Mouse (Mus musculus) thymus, postnatal 4 days (tissue): ENCODE results near the gene Pigs.

Experiments used
- DNase-seq: peaks from one replicate; pipeline ENCODE4 v3.0.0; 2021

Gene Pigs

DNA sequence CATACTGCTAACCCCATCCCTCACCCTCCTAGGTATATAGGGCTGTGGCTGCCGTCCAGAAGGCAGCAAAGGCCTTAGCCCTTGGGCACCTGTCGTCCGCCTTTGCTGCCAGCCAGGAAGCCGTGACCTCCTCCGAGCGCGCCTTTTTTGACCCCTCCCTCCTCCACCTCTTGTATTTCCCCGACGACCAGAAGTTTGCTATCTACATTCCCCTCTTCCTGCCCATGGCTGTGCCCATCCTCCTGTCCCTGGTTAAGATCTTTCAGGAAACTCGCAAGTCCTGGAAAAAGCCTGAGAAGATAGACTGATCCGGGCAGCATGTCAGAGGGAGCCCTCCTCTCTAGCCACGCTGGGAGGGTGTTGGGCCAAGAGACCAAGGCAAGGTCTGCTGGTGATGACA lies 13.5 kb downstream of the Pigs start:
- no peak for DNase-seq

DNA sequence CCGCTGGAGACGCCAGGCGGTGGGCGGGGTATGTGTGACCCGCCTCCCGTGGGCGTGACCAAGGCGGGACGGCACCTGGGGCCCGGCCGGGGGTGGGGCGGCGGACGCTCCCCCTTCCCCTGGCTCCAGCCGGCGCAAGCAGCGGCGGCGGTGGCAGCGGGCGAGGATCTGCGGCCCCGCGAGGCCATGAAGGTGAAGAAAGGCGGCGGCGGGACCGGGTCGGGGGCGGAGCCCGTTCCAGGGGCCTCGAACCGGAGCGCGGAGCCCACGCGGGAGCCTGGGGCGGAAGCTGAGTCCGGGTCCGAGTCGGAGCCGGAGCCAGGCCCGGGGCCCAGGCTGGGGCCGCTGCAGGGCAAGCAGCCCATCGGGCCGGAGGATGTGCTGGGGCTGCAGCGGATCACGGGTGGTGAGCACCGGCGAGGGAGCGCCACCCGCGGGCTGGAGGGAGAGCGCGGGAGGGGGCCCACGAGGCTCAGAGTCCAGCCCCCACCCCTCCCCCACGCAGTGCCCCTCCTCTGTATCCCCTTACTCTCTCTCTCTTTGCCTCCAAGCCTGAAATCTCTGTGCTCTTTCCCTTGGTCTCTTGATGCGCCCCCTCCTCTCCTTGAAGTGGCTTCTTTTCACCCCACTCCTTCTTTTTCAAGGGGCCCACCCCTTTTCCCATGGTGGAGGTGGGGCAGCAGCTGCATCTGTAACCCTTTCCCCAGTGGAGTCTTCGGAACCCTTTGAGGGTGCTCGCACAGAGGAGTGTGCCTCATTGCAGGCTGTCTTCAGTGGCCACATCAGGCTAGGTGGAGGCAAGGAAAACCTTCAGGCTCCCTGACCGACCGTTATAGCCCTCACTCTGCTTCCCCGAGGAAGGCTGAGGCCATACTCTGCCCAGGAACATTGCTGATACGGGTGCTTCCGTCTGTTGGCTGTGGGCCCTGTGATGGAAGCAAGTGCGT lies 15.4 kb downstream of the Pigs start, which contains the start of gene Unc119:
Unc119 (plus strand) TSS at position 102 of the 947 bp plus-strand sequence.
- peak; percentile 90 for DNase-seq

DNA sequence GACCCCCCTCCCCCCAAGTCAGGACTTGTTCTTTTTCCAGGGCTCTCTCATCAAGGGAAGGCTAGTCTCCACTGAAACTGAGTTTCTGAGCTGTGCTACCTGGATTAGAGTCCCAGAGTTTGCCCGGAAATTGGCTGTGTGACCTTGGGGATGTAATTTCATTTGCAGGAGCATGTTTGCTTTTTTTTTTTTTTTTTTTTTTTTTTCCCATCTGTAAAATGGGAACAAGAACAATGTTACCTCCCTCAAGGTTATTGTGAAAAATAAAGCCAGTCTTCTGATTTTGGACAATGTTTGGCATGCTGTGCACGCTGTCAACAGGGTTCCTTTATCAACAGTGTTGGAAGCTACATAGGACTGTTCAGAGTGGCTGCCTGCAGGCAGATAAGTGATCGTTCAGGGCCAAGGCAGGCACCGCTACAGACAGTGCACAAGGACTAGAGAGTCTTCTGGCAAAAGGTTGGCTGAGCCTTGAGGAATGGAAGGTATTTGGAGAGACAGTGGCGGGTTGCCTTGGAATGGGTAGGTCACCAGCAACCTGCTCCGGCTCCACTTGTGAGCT lies 16.2 kb downstream of the Pigs start:
- no peak for DNase-seq

DNA sequence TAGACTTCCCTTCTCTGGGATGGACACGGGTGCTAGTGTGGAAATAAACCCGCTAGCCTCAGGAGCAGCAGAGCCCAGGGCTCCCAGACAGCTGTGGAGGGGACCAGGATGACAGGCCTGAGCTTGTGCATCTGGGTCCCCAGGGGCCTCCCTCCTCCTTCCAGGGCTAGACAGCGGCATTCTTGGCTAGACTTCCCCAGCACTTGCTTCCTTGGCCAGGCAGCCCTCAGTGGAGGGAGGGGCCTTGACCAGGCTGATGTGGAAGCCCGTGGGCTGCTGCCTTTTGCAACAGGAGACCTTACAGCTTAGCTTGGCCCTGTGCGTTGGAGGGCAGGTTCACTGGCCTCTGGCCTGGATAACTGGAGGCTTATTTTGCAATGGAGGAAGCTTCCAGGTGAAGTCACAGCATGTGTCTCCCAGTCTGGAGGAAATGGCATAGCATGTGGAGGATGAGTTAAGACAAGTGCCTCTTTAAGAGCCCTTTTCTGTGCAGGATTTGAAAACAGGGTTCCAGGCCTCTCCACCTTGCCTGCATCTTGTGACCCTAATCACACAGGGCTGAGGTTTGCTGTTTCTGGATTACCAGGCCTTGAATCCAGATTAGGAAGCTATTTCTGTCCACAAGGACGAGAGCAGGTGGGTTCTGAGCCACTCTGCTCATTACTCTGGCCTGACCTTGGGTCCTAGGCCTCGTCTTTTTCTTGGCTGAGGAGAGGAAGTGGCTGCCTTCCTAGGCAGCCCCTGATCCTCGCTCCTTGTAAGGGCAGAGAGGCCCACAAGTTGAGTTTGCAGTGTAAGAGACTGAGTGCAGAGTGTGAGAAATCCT lies 16.9 kb downstream of the Pigs start:
- DNase-seq, result peak; percentile 22

DNA sequence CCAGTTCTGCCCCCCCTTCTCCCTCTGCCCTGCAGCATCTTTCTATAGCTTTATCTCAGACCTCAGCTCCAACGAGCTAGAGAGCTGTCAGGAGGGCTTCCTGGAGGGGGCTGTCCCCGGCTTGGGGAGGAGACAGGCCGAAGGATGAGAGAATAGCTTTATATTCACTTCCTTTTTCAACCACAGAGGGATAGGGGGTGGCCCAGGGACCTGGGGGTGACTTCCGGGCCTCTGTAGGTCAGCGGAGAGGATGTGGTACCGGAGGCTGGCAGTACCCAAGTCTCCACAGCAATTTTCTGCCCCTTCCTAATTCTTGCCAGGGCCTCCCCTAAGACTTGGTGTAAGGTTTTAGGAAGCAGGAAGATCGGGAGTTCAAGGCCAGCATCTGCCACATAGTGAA lies 17.6 kb downstream of the Pigs start:
- peak; percentile 47 for DNase-seq

DNA sequence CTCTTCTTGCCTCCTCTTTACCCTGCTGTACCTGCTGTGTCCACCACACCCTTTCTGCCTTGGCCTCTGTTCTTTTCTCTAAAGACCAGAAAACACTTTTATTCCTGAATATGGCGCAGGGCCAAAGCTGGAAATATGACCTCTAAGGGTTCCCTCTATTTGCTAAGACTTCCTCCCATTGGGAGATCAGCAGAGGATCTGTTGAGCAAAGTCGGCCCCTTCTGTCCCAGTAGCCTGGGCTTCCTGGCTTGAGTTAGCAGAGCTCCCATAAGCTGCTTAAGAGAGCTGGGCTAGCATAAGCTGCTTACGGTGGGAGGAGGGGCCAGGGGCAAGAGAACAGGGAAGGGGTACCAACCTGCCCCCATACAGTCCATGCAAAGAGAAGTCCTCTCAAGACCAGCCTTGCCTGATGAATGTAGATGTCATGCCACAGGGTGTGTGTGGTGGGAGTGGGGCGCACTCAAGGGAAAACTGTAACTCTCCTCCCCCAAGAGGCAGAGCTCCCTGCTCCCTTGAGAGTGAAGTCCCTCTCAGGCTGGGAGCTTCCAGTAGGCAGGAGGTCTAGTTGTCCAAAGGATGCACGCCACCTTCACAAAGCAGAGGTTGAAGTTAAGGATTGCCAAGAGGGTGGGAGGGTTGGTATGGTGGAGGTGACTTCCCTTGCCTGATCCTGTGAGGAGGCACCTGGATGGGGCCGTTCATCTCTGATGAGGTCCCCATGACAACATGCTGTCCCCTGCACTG lies 18.3 kb downstream of the Pigs start:
- DNase-seq, result no peak

DNA sequence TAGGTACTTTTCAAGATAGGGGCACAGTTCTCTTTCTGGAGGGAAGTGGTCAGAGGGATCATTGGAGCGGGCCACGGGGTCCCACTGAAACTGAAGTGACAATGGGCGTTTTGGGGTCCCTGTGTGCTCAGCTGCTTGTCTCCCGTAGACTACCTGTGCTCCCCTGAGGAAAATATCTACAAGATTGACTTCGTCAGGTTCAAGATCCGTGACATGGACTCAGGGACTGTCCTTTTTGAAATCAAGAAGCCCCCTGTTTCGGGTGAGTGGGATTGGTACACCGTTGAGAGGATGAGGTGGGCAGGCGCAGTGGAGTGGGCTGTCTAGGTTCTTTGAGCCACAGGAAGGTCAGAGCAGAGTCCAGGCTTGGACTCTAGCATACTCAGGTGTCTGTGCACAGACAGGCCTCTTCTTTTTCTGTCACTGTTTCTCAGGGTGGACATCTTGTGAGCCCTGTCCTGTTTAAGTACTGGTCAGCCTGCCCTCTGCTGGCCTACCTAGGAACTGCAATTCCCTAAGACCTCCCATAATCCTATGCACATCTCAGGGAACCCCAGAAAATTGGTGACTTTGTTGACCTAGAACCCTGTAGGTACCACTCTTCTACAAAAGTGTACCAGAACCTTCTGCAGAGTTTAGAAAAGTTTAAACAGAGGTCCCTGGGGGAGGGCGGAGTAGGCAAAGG lies 19.0 kb downstream of the Pigs start:
- peak; percentile 86 for DNase-seq

DNA sequence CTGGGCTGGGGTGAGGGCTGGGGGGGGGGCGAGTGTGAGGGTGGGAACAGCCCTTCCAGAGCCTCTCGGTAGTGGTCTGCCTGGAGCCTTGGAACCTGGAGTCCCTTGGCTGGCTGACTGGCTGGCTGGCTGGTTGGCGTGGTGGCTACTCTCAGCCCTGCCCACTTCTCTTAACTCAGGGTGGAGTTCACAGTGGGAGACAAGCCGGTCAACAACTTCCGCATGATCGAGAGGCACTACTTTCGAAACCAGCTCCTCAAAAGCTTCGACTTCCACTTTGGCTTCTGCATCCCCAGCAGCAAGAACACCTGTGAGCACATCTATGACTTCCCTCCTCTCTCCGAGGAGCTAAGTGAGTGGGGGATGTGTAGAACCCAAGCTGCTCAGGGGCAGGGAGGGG lies 19.7 kb downstream of the Pigs start:
- DNase-seq, result no peak

DNA sequence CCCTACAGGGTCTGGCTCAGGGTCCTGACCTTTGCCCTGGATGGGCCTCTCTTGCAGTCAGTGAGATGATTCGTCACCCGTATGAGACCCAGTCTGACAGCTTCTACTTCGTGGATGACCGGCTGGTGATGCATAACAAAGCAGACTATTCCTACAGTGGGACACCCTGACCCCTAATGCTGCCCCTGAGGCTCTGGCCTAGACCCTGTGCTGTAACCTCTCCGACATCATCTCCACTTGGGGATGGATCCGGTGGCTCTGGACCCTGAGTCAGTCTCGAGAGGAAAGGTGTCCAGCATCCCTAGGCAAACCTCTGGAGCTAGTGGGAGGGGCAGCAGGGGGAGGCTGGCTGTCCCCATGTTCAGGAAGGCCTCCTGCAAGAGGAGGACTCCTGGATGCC lies 20.3 kb downstream of the Pigs start:
- DNase-seq, result no peak

DNA sequence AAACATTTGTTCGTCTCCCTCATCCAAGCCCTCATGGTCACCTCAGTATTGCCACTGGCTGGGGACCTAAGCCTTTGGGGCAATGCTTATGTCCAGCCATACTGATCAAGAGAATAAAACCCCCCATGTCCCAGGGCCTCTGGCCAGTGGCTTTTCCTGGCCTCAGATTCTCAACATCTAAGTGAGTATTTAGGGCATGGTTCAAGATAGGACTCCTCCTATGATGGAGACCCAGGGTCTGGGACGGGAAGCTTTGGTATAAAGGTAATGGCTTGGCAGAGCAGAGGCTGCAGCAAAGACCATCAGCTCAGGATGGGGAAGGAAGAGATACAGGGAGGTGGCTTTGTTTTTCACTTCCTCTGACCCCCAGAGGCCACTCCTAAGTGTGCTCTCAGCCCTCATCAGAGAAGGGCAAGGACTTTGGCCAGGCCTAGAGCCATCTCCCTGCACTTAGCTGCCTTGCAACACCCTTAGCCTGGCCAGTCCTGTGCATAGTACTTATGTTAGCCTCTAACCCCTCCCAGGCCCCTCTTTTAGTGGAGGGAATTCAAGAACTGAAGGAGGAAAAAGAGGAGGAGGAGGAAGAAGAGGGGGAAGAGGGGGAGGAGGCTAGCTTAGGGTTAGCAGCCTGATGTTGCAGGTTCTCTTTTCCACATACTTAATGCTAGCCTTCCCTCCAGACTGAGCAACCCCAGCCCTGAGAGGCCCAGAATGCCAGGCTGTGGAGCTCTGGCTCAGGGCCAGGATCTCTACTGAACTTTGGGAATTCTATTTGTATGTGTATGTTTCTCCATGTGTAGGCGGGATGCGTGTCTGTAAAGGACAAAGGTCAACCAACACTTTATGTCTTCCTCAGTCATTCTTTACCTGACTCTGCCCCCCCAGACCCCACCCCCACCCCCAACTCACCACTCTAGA lies 21.5 kb downstream of the Pigs start:
- no peak for DNase-seq

DNA sequence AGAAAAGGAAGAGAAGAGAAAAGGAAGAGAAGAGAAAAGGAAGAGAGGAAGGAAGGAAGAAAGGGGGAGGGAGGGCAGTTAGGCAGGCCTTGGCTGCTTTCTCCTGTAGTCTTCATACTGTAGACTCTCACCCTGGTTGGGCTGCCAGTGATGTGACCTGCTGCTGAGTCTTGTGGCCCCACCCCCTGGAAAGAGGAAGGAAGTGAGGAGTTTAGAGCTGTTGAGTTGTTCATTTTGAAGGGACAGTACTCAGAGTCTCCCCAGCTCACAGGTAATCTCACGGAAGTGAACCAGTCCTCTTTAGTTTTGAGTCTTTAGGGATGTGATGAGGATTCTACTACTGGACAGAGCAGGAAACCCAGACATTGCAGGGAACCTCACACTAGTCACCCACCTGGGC lies 24.9 kb downstream of the Pigs start:
- DNase-seq, result no peak

DNA sequence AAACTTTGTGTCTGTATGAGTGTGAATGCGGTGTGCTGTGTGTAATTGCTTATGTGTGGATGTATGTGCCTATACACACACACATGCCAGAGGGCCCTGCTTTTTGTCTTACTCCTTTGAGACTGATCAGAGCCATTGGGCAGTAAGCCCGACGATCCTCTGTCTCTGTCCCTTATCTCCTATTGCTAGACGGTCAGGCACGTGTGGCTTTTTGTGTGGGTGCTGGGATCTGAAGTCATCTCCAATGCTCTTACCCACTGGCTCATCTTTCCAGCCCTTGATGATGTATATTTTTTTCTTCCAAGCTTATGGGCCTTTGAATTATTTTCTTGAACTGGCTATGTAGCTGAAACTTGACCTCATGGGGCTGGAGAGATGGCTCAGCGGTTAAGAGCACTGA lies 26.7 kb downstream of the Pigs start:
- no peak for DNase-seq

DNA sequence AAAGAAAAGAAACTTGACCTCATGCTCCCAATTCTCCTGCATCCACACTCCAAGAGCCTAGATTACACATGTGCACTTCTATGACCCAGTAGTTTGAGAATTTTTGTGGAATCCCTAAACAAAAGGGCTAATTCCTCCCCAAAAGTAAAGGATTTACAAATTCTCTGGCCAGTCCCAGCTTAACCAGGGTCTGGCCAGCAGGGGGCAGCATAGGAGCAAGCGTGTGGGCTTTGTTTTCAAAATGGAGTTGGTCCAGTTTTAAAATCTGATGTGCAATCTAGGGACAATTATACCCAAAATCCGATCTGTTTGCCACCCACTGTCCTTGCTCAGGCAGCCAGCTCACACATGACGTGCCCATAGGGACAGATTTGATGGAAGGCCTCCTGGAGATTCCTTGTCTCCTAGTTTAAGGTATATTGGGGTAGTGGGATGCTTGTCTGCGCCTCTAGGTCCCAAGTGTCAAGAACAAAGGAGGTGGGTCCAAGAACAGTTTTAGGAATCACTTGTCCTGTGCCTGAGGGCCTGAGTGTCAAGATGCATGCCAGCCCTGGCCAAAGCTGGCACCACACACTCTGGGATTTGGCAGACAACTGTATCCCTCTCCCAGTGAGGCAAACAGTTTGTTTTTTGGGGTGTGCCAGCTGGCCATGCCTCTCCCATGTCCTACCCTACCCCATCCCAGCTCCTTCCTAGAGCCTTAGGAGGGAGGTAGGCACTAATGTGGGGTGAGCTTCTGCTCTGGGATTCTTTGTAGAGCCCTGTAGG lies 27.4 kb downstream of the Pigs start:
- peak; percentile 87 for DNase-seq

DNA sequence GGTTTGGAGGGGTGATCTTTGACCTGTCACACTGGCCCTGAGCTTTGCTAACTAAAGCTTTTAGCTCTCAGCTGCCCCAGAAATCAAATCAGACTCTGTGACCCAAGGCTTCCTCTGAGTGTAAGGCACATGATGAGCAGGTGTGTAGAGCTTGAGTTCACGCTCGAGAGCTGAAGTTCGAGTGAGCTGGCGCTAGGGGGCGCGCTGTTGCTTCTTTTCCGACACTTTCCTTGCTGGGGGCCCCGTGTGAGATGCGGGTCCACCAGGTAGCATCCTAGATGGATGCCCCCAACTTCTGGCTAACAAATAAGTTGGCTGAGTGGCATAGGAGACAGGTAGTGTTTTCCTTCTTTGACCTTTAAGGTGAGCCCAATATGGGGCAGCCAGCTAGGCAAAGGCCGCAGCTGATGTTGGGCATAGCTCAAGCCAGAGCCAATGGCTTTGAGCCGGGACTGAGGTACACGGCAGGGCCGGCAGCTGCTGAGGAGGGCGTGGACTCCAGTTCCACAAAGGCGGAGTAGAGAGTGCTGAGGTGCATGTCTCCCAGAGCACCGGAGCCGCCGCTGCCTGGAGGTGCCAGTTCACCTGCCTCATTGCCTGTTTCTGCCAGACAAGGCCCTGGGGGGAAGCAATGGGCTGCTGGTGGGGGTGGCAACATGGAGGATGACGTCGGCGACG lies 30.3 kb downstream of the Pigs start:
- DNase-seq, result peak; percentile 79

DNA sequence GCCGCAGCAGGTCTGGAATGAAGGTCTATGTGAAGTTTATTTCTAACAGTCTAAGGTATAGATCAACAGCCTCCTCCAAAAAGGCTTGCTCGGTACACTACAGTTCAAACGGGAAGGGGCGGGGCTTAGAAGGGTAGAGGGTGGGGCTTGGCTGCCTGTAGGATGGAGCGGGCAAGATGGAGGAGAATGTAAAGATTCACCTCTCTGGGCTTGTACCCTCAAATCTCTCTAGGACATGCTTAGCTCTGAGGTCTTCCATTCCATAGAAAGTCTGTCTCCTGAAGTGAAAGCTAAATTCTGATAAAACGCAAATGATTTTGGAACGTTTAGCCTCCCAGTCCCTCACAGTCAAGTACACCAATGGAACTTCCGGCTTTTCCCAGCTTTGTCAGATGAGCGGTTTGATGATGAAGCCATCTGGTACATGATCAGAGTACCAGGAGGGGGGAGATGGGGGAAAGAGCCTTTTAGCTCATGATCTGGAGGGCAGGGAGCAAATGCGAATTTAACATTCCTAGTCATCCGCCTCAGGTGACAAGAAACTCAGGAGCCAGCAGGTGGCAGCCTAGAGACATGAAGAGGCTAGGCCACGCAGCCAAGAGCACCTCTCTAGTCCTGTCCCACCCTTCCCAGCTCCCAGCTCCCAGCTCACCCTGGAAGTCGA lies 32.0 kb downstream of the Pigs start:
- peak; percentile 91 for DNase-seq

DNA sequence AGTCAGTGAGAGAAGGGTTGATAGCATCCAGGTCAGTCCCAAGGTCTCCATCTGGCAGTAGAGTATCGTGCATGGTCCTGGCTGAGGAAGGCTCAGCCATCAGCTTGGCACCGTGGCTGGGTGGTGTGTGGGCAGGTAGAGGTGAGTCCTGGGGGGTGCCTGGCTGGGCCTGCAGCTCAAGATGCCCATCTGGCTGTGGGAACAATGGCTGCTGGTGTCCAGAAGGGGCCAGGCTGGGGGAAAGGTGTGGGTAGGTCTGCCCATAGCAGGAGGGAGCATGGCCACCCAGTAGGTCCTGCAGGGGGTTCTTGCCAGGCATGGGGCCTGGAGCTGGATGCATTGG lies 32.5 kb downstream of the Pigs start:
- DNase-seq, result no peak

DNA sequence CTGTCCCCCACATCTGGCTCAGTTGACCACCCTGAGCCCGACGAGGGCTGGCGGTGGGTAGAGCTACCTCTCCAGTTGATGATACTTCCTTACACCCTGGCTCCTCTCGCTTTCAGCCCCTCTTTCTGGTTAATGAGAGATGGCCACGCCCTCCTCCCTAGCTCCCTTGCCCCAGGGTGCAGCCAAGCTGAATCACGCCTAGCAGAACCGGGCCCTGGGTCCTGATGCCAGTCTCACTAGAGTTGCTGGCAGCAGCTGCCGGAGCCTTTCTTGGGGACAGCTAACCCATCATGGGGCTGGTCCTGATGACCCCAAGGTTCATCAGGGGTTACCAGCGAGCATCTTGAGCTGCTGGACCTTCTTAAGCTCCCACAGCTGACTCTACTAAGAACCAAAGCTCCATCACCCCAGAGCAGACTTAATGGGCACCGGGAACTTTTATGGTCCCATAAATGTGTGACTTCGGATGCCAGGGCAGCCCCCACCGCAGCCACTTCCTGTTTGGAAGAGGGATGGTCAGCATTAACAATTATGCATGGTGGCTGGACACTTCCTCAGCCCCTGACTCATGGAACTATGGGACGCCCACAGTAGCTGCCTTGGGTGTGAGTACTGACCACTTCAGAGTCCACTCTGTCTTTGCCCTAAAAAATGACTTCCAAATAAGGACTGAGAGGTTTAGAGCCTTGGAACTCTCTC lies 35.2 kb downstream of the Pigs start:
- no peak for DNase-seq

DNA sequence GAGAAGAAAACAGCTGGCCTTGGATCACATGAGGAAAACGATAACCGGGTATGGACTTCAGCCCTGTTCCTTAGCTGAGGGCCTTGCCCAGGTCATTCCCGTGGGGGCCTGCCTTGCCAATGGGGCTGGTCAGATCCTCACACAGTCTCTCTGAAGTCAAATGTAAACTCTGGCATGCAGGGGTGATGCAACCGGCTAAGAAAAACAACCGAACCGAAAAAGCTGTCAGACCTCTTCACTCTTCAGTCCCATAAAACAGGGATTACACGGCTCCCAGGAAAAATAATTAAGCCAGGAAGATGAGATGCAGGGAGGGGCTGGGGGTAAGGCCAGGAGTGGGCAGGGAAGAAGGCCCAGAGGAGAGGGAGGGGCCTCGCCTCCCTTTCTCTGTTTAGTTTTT lies 35.9 kb downstream of the Pigs start:
- DNase-seq, result no peak
